Mouse (Mus musculus): ENCODE results near the gene Snx4.

Snx4 gene

DNA sequence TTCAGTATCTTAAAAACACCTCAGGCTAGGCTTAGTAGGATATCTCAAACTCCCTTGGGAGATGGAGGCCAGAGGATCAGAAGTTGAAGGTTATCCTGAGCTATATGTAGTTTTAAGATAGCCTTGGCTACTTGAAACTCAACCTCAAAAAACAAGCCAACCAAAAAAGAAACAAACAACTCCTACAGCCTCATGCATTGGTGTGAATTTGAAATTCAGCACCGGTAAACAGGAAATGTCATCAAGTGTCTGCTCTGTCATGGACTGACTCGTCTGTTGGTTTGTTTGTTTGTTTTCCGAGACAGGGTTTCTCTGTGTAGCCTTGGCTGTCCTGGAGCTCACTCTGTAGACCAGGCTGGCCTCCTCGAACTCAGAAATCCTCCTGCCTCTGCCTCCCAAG is 20.6 kb downstream of the Snx4 start:
- no peak for DNase-seq (ENCODE audit: low spot score)

DNA sequence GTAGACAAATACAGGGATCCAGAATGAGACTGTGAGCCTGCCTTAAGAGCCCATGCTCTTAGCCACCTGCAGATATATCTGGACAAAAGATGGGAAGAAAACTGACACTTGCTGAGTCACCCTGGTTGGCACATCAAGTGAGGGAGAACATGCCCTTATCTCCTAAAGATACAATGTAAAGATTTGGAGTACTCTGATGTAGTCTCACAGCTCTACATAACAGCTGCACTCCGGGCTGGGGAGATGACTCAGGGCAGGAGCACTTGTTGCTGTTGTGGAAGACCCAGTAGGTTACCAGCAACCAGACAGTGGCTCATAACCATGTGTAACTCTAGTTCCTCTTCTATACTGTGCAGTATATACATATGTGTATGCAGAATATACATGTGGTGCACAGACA is 31.8 kb downstream of the Snx4 start:
- no peak for DNase-seq (ENCODE audit: low spot score)

DNA sequence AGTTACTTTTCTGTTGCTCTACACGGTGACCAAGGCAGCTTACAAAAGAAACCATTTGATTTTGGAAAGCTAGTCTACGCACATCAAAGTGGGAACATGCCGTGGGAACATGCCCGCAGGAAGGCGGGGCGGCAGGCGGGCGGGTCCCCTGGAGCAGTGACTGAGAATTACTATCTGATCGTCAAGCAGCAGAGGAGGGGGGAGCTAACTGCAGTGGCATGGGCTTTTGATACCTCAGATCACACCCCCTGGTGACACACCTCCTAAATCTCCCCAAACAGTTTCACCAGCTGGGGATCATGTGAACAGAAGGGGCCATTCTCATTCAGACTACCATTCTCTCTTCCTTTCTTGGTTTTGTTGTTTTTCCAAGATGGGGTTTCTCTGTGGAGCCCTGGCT is 37.3 kb downstream of the Snx4 start:
- no peak for DNase-seq (ENCODE audit: low spot score)

DNA sequence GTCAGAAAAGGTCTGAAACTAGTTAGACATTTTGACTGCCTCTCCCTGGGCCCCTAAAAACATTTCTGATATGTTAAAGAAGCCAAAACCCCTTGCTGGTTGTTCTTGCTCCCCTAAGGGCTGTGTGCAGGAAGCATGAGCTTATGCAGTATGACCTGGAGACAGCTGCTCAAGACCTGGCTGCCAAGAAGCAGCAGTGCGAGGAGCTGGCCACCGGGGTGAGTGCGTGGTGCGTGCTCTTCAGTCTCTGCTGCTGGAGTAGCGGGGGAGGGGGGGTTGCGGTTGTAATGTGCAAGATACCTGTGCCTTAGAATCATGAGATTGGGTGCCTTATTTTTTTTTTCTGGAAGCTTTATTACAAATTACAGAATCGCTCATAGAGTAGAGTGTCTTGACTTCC is 38.7 kb downstream of the Snx4 start:
- DNase-seq (ENCODE audit: low spot score) = no peak

DNA sequence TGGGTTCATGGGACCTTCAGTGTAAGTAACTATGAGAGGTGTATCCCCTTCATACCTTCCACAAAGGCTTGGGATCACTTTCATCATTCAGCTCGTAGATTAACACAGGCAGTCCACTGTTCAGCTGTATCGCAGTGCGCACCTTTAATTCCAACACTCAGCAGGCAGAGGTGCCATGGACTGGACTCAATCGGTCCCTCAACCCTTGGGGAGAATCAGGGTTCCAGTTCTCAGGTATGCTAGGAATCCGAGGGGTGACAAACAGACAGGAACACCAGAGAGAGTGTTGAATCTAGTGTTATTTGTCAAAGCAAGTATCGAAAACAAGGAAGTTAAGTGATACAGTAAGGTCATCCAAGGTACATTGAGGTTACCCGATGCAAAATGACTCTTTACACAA is 41.0 kb downstream of the Snx4 start:
- DNase-seq (ENCODE audit: low spot score) = no peak

DNA sequence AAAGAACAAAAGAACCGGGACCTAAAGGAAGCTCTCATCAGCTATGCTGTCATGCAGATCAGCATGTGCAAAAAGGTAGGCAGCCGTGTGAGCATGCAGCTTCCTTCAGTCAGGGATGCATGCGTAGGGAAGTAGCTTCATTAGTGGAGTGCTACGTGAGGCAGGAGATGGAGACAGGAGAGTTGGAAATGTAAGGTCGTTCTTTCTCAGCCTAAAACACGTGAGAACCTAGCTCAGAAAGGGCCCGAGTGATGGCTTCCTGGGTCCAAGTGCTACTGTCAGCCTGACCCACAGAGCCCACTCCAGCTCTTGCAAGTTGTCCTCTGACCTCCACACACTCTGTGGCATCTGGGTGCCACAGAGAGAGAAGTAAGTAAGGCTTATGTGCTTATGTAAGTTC is 43.4 kb downstream of the Snx4 start:
- no peak for DNase-seq (ENCODE audit: low spot score)

DNA sequence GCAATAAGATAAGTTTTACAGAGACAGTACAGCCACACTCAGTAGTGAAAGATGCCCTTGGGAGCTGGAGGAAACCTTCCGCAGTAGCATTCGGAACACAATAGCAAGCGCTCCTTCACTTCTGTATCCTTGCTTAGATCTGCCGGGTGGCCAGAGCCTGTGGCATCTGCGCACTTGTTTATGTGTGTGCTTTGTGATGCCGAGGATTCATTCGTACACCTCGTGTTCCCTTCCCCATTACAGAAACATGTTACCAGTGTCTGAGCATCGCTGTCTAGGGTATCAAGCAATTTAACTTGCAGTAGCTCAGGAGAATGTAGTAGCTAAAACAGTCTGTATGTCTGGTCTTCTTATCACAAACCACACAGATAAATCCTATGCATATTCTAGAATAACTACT is 44.1 kb downstream of the Snx4 start:
- DNase-seq (ENCODE audit: low spot score) = no peak

DNA sequence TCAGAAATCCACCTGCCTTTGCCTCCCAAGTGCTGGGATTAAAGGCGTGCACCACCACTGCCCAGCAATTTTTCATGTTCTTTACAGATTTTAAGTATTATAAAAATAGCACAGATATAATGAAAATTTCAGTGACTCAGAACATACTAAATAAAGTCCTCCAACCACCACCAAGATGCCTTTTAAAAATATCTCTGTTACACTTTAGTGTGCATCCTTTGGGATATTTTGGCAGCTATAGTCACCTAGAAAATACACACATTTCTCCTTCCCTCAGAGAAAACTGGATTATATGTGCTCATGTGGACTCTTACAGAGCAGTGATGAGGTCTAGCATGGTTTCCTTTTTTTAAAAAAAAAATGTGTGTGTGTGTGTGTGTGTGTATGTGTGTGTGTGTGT is 46.3 kb downstream of the Snx4 start:
- no peak for DNase-seq (ENCODE audit: low spot score)

DNA sequence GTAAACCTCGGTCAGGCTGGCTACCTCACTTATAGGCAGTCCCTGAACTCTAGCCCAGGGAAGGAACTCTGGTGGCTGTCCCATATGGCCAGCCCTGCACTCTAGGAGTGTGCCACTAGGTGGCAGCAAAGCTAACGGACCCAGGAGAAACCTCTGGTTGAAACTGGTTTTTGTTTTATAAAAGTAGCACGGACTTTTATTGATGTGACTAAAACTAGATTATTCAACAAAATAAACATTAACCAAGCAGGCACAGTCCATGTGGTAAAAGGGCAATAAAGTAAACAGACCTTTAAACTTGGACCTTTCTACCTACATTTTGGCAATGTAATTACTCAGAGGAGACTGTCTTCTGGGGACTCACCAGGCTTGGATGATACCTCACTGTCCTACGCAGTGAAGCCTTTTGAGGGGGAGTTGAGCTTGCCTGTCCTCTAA is 55.4 kb downstream of the Snx4 start:
- peak; percentile 16 for DNase-seq (ENCODE audit: low spot score)

DNA sequence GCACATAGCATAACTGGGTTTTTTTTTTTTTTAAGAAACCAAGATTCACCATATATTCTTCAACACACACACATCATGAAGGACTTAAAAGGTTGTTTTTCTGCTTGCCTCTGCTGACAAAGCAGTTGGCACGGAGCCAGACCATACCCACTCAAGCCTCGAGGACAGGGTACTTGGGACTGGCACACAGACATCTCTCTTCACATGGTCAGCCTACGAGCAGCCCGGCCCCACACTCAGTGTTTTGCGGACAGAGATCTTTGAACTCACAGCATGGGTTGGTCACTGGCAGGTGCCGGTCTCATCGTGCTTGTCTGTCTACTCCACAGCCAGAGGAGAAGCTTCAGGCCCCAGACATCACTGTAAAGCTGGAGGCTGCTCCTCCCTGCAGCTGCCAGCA is 56.5 kb downstream of the Snx4 start:
- no peak for DNase-seq (ENCODE audit: low spot score)

DNA sequence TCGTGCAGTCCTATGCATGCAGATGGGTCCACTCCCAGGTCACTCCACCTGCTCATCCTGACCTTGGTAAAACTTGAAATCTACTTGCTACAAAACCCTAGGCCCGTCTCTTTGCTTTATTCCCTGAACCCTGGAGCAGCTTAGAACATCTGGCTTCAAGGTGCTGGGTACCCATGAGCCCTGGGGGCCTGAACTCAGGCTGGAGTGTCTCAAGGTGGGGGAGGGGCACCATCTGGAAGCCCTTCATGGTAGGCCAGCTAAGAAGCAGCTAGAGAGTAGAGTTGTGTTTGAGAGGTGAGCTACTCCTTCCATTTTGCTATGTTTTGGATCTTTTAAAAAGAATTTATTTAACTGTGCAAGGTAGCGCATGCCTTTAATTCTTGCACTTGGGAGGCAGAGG is 57.8 kb downstream of the Snx4 start:
- no peak for DNase-seq (ENCODE audit: low spot score)

DNA sequence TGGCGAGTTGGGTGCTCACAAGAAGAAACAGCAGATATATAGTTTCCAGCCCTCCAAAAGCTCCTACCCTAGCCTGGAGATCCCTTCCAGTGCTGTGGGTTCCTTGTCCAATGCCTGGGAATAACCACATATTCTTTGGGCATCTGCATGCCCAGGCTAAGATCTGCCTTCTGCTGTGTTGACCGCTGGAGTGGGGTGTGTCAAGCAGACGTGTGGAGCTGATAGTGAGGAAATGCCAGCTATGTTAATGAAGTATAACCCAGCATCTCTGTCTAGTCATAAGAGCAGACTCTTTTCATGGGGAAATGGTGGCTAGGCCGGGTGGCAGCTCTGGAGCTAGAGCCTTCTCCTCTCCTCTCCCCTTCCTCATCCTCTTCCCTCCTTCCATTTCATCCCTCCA is 64.4 kb downstream of the Snx4 start:
- no peak for DNase-seq (ENCODE audit: low spot score)

DNA sequence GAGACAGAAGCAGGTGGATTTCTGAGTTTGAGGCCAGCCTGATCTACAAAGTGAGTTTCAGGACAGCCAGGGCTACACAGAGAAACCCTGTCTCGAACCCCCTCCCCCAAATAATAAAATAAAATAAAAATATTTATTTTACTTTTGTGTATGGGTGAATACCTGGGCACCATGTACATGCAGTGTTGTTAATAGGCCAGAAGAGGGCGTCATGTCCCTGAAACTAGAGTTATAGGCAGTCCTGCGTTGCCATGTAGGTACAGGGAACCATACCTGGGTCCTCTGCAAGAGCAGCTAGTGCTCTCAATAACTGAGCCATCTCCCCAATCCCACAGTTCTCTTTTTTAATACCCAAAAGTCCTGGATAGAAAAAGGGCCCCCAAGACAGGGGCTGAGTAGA is 66.4 kb downstream of the Snx4 start:
- DNase-seq (ENCODE audit: low spot score) = no peak

DNA sequence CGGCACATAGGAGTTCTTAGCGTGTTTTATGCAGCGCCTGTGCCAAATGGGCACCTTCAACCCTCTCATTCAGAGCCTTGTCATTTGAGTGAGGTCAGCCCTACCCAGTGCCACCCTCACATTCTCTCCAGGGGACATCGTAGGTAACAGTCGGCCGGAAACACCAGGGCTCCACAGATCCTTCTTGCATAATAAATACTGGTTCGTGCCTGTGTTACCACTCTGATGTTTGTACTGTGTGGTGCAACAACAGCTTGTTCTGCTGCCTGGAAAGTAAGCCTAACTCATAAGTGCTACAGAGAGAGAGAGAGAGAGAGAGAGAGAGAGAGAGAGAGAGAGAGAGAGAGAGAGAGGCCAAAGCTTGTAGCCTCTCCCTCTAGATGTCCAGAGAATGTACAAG is 66.8 kb downstream of the Snx4 start:
- no peak for DNase-seq (ENCODE audit: low spot score)

DNA sequence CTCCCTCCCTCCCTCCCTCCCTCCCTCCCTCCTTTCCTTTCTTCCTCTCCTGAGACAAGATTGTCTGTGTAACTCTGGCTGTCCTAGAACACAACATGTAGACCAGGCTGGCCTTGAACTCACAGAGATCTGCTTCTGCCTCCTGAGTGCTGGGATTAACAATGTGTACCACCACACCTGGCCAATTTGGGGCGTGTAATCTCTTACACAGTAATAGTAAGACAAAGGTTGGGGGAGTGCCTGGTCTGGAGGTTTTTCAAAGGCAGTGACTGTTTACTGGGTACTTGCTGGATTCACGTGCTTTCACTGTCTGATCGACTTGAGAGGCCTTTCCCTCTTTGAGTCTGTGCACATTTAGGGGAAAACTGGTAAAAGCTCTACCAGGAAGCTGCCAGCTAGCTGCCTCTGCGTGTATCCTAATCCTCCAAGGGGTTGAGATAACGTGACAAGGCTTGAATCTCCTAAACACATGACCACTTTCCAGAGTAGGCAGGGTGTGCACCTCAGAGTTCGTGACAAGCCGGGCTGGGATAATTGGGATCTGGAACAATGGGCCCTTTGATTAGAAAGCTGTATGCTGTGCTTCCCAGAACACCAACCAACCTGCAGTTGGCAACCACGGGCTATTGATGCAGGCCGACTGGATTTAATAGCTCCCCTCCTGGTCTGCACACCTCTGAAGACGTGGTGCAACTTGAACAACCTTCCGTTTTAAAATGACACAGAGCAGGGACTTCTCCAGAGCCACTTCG is 74.6 kb downstream of the Snx4 start:
- DNase-seq (ENCODE audit: low spot score) = no peak

DNA sequence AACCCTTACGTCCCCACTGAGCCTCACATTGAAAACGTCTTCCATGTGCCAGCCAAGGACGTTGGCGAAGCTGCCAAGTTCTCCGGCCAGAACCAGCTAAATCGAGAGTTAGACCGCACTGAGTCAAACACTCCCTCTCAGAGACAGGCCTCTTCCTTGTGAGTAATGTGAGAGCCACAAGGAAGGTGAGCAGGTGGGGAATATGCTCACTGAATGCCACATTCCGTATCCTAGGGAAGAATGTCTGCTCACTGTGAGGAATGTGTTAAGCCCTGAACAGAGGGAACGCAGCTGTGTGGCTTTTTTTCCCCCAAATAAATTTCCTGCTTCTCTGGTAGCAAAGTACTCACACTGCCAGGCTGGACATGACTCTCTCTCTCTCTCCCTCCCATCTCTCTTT is 75.3 kb downstream of the Snx4 start:
- DNase-seq (ENCODE audit: low spot score) = no peak

DNA sequence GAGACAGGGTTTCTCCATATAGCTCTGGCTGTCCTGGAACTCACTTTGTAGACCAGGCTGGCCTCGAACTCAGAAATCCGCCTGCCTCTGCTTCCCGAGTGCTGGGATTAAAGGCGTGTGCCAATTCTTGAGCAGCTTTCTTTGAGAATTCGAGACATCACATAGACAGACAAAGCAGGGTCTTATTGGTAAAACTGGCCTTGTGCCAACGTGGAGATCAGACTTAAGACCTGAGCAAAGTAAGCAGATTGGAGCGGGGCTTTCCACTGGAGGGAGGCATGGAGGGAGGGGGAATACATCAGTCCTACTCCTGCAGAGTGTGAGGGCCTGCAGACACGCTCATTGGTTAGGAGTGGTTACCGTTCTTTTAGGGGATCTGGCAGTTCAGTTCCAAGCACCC is 75.9 kb downstream of the Snx4 start:
- no peak for DNase-seq (ENCODE audit: low spot score)

DNA sequence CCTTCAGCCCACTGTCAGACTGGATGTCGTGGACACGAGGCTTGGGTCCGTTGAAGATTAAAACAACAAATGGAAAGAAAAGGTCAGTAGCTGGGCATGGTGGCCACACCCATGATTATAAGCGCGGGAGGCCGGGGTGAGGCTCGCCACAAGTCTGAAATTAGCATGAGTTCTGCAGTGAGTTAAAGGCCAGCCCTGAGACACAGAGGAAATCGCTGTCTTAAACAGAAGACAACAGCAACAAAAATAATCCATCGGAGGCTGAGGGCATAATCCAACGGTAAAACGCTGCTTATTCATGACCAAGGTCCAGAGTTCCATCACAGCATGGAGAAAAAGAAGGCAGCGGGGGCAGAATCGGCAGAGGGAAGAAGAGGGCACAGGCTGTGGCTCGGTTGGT is 81.8 kb downstream of the Snx4 start:
- no peak for DNase-seq (ENCODE audit: low spot score)

DNA sequence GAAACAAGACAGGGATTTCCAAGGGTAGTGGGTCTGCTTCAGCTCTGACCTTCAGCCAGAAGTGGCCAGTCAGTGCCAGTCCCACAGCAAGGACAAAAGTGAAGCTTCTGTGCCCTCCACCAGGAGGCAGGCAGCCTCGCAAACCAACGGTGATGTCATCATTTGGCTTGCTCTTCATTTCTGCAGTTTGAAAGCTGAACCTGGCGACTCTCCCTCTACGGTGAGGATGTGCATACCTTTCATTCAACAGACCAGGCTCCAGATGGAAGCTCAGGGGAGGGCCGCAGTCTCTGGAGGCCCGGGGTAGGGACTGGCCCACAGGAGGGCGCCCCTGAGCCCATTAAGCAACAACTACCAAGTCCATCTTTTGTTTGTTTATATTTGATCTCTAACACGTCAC is 85.9 kb downstream of the Snx4 start:
- peak; percentile 57 for DNase-seq (ENCODE audit: low spot score)

DNA sequence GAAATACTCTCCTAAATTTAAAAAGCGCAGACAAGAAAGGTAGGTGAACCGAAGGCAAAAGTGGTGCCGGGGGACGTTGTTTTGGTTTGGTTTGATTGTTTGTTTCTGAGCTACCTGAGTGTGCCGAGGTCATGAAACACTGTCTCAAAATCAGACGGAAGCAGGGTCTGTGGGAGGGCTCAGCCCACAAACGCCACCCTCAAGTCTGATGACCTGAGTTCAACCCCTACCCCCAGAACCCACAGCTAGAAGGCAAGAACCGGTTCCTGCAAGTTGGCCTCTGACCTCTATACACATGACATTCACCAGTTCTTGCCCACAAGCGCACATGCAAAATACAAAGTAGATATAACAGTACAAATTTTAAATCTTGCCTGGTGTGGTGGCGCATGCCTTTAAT is 86.4 kb downstream of the Snx4 start:
- DNase-seq (ENCODE audit: low spot score) = no peak

DNA sequence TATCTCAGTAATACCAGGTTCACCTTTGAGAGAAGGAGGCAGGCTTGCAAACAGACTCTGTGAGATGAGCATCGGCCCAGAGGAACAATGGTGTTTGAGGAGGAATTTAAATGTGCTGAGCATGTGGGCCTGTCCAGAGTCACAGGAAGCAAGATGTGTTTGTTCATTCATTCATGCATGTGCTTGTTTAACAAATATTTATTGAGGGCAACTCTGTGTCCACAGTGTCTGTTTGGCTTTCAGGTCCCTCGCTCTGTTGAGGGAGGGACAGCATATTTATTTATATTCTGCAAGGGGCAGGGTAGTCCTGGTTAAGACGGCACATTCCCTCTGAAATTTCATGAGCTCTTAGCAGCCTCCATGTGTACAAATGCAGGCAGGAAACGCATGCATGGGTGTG is 87.2 kb downstream of the Snx4 start:
- no peak for DNase-seq (ENCODE audit: low spot score)

DNA sequence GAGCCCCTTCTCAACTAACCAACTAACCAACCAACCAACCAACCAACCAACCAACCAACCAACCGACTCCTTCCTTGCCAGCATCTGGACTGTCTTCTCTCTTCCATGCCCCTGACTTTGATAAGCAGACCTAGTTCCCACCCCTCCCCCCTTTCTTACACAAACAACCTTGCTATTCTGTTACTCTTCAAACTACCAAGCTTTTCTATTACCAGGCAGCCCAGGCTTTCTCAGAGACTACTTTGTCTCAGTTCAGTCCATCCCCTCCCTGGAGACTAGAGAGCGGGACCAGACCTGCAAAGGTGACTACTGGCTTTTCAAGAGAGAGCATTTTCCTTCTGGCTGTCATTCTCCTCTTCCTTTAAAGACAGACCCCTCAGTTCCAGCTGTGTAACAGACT is 88.2 kb downstream of the Snx4 start:
- DNase-seq (ENCODE audit: low spot score) = no peak

DNA sequence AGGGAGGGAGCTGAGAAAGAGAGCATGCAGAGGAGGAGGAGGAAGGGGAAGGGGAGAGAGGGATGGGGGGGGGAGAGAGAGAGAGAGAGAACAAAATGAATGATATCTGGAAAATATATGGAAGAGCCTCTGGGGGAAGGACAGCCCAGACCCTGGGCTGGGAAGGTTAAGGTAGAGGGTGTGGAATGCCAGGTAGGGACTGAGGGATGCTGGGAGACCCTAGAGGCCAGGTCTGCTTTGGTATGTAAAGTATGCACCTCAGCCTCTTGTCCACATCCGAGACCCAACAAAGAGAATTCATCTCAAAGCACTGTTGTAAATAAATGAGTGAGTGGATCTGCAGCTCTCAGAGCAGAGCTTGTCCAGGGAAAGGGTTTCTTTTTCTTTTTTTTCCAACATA is 91.1 kb downstream of the Snx4 start:
- DNase-seq (ENCODE audit: low spot score) = no peak

DNA sequence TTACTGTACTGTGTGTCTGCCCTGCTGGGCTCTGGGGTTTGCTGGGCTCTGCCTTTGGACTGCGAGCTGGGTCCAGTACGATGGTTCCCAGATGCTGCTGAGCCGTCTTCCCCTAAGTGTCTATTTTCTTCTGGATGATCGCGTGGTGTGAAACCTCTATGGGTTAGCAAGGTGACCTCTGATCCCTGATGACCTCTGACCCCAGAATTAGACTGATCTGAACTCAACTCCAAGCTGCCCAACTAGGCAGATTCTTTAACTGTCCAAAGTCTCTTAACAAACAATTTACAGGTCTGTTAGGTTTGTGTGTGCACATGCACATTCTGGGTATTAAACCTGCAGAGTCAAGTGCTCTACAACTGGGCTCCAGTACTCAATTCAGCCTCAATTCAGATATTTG is 91.9 kb downstream of the Snx4 start:
- no peak for DNase-seq (ENCODE audit: low spot score)

DNA sequence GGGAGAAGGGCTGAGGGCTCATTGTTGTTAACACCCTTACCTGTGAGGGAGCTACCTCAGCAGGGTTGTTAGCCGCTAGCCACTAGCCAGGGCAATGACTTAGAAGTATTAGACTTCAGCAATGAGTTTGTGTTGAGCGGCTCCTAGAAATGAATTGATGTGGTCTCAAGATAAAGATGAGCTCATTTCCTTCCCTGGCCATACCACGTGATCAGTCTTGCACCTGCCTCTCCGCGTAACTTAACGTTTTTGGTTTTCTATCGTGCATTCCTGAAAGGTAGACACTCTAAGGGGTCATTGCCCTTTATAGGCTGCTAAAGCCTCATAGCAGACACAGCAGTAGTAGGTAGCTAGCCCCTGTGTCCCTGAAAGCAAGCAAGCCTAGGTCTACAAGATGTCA is 92.4 kb downstream of the Snx4 start:
- DNase-seq (ENCODE audit: low spot score) = no peak

All from ovary, adult 18-20 months (tissue).